Mouse (Mus musculus) hindbrain, embryonic 14.5 days (tissue): ENCODE measurements around the gene Hltf. TPM values are rescaled to one million over a fixed set of nuclear protein-coding genes. Genes with fewer than 3 reads are reported as not detected.
"Not testable (repeated sequence)": the region's sequence is repeated elsewhere in the genome, so short reads cannot be mapped to it uniquely, and the experiment has no call there.

Experiments
- ATAC-seq: fragments of 200-750 bp; cut with Nextera tagmentation; 2 replicates; pipeline ENCODE4 v1.8.0; 2017; ENCODE audit warnings: moderate number of reproducible peaks, mild to moderate bottlenecking, moderate TSS enrichment, moderate library complexity; ENCODE audit not compliant: low FRiP score
- DNase-seq: peaks from one replicate; pipeline ENCODE4 v3.0.0-alpha.2; 2015; ENCODE audit warnings: low spot score
- H3K27ac ChIP-seq: fragments of 300-500 bp; sonication (generic); 2 replicates; pipeline ENCODE4 v1.5.1; 2014; ENCODE audit warnings: mild to moderate bottlenecking, moderate library complexity
- H3K27me3 ChIP-seq: fragments of 300-500 bp; sonication (generic); 2 replicates; pipeline ENCODE4 v1.6.1; 2014; ENCODE audit warnings: mild to moderate bottlenecking, low read length, mixed read lengths; ENCODE audit not compliant: control insufficient read depth, insufficient read depth
- H3K36me3 ChIP-seq: fragments of 300-500 bp; sonication (generic); replicated peaks from 2 replicates; pipeline ENCODE4 v1.6.1; 2014; ENCODE audit not compliant: control insufficient read depth, insufficient read depth
- H3K4me1 ChIP-seq: fragments of 300-500 bp; sonication (generic); replicated peaks from 2 replicates; pipeline ENCODE4 v1.6.1; 2014; ENCODE audit warnings: antibody characterized with exemption, low read length, mixed read lengths; ENCODE audit not compliant: control insufficient read depth, insufficient read depth
- H3K4me2 ChIP-seq: fragments of 300-500 bp; sonication (generic); replicated peaks from 2 replicates; pipeline ENCODE4 v1.6.1; 2014; ENCODE audit warnings: mild to moderate bottlenecking, moderate library complexity
- H3K4me3 ChIP-seq: fragments of 300-500 bp; sonication (generic); replicated peaks from 2 replicates; pipeline ENCODE4 v1.5.1; 2014; ENCODE audit warnings: mild to moderate bottlenecking, low read length
- H3K9ac ChIP-seq: fragments of 300-500 bp; sonication (generic); 2 replicates; pipeline ENCODE4 v1.6.1; 2014
- H3K9me3 ChIP-seq: fragments of 300-500 bp; sonication (generic); 2 replicates; pipeline ENCODE4 v1.6.1; 2016; ENCODE audit warnings: low read length; ENCODE audit not compliant: control insufficient read depth
- WGBS: fragments of 180-500 bp; shearing (Covaris S2); extraction: QIAGEN DNeasy Blood & Tissue Kit; methylation state at CpG from one replicate; pipeline ENCODE4 v1.1.7; 2014; 5-methylcytosine and 5-hydroxymethylcytosine counted together
- polyA plus RNA-seq: library from polyadenylated mRNA; unstranded; fragments of >200 nt; fragmentation: Nextera tagmentation; extraction: Ambion mirVana; gene quantifications from 2 replicates; pipeline ENCODE4 v1.2.1, GENCODE M21; 2014

Gene Hltf
- 21.5 and 22.3 TPM in 2 replicates for polyA plus RNA-seq

DNA sequence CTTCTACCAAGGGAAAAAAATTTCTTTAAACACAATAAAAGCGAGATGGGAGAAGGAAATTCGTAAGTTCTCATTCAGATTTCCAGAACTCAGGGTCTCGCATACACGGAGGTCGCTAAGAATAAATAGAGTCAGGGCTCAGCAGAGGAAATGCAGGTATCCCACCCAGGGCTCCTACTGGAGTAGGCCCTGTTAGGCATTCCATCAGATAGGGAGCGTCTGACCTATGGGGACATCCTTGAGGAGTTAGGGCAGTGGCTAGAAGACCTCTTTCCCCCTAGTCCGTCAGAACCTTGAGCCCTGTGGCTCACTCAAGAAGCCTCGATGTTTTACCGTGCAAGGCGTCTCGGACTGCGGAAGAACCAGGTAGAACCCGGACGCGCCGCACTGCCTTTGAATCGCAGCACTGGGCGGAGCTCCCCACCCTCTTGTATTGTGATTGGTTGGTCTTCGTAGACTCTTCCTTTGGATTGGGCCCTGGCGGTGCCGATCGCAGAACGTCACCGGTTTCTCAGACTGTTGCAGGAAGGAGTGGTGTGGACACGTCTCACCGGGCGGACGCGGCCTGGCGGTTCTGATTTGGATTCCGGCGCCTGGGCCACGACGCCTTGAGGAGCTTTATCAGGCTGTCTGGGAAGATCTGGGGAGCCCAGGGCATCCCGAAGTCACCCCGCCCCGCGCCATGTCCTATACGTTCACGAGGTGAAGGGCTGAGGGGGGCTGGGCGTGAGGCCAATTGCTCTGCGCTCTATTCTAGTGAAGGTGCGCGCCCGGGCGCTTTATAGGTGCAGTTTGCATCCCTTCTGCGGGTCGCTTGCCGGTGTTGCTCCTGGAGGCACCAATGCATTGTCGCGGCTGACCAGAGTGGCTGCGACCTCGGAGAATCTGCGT is at the start of gene Hltf:
Gene Hltf (plus strand): TSS at position 506 of the 891 bp plus-strand sequence.
- peak; percentile 100 for ATAC-seq
- Histone ChIP-seq H3K4me2 (peak within 1 kb of the TSS; percentile 77), H3K9me3 (no peaks in the 10 kb centered on the region), H3K27me3 (no peaks in the 10 kb centered on the region), H3K4me3 (peak within 1 kb of the TSS; percentile 80), H3K4me1 (peaks cover 8% of the 10 kb centered on the region; the same call in 1 of the 2 replicates), H3K9ac (peak within 1 kb of the TSS; percentile 80), H3K27ac (peak within 1 kb of the TSS; percentile 85), H3K36me3 (peaks cover 5% of the 10 kb centered on the region)
- under 1% methylated on average over 50 of the region's 54 CpGs for WGBS
- DNase-seq: peak; percentile 94

DNA sequence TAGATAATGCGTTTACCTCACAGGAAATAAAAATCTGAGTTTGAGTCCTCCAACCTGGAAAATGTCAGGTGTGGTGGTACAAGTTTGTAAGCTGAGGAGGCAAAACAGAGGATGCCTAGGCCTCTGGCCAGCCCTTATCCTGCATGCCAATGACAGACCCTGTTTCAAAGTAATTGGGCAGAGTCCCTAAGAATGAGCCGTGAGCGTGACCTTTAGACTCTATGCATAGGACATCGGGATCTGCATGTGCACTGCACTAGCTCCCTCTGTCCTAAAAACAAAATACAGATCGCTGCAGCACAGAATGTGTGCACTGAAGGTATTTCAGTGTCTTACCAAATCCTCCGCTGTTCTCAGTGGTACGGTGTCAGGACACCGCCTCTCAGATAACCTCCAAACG is 47.1 kb upstream of the Hltf start:
- DNase-seq: no peak
- Histone ChIP-seq H3K4me3 (no peak overlapping the region), H3K27me3 (no peaks in the 10 kb centered on the region), H3K9me3 (no peaks in the 10 kb centered on the region), H3K9ac (no peak overlapping the region), H3K4me2 (no peak overlapping the region), H3K27ac (no peak overlapping the region), H3K4me1 (no peaks in the 10 kb centered on the region), H3K36me3 (peaks cover 50% of the 10 kb centered on the region)
- ATAC-seq: no peak
- 89% methylated on average over 9 of the region's 9 CpGs for WGBS

DNA sequence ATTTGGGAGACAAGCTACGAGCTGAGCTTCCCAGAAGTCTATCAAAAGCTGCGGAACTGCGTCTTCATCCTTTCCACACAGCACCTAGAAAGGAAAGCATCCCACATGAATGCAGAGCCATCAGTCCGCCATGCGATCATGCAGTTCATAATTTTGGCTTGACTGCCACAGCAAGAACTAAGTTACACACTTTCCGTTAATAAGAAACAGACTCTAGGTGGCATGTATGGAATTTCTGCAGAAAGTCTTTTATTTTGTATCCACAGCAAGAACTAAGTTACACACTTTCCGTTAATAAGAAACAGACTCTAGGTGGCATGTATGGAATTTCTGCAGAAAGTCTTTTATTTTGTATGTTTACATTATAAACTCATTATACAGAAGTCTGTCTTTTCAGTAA is 46.7 kb upstream of the Hltf start:
- not testable (repeated sequence) for H3K4me3 ChIP-seq, DNase-seq, ATAC-seq, H3K27ac ChIP-seq, H3K9me3 ChIP-seq, H3K4me2 ChIP-seq, H3K27me3 ChIP-seq, H3K9ac ChIP-seq, H3K4me1 ChIP-seq
- peaks cover 55% of the 10 kb centered on the region for H3K36me3 ChIP-seq
- WGBS: 92% methylated on average over 7 of the region's 7 CpGs

DNA sequence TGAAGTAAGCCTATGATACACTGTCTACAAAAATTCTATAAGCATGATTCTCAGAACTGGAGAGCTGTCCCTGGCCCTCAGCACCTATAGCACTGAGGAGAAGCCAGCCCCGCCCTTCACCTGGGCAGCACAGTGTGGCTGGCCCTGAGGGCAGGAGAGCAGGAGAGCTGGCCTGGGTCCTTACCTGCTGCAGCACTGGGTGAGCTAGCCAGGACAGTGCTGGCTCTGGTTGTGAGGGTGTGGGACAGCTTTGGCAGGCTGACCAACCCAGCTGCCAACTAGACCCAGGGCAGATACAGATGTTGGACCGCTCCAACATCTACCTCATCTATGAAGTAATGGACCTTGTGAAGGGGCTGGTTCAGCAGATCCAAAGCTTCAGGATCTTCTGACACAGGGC is 43.2 kb upstream of the Hltf start:
- no peak for ATAC-seq
- Histone ChIP-seq H3K4me3 (no peak overlapping the region), H3K9me3 (no peaks in the 10 kb centered on the region), H3K27ac (no peak overlapping the region), H3K4me2 (no peak overlapping the region), H3K4me1 (no peaks in the 10 kb centered on the region), H3K9ac (no peak overlapping the region), H3K27me3 (no peaks in the 10 kb centered on the region), H3K36me3 (peaks cover 73% of the 10 kb centered on the region)
- DNase-seq: no peak
- WGBS: 96% methylated on average over 2 of the region's 2 CpGs

DNA sequence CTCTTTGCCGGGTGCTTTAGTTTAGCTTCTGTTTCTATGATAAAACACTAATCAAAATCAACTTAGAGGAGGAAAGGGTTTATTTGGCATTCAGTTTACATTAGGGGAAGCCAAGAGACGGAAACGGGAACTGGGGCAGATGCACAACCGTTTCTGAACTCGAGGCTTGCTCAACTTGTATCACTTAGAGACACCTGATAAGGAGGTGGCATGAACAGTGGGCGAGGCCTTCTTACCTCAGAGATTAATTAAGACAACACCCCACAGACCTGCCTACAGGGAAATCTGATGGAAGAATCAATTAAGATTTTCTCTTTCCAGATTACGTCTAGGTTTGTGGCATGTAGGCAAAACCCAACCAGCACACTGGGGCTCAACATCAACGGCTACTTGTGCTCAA is 39.5 kb upstream of the Hltf start:
- Histone ChIP-seq H3K4me3 (no peak overlapping the region), H3K4me1 (no peaks in the 10 kb centered on the region), H3K9me3 (no peaks in the 10 kb centered on the region), H3K36me3 (peaks cover 76% of the 10 kb centered on the region), H3K4me2 (no peak overlapping the region), H3K27me3 (no peaks in the 10 kb centered on the region), H3K9ac (no peak overlapping the region), H3K27ac (no peak overlapping the region)
- 89% methylated on average over 8 of the region's 8 CpGs for WGBS
- DNase-seq (no peak), ATAC-seq (no peak)

DNA sequence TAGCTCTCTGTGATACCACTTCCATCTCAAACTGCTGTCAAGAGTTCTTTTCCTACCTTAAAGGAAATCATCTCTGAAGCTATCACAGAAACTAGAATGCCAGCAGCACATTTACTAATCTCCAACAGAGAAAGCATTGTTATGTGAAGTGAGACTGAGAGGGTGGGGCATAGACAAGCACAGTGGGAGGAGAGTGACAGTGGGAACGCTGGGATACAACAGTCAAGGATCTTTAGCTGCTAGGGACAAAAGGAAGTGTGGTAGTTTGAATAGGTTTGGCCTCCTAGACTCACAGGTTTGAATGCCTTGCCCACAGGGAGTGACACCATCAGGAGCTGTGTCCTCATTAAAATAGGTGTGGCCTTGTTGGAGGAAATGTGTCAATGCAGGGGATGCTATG is 33.8 kb upstream of the Hltf start:
- Histone ChIP-seq H3K27me3 (no peaks in the 10 kb centered on the region), H3K4me1 (no peaks in the 10 kb centered on the region), H3K4me2 (no peak overlapping the region), H3K4me3 (no peak overlapping the region), H3K9ac (no peak overlapping the region), H3K27ac (no peak overlapping the region), H3K36me3 (peaks cover 82% of the 10 kb centered on the region), H3K9me3 (no peaks in the 10 kb centered on the region)
- DNase-seq (no peak), ATAC-seq (no peak)
- 47% methylated on average over 1 of the region's 1 CpGs for WGBS

DNA sequence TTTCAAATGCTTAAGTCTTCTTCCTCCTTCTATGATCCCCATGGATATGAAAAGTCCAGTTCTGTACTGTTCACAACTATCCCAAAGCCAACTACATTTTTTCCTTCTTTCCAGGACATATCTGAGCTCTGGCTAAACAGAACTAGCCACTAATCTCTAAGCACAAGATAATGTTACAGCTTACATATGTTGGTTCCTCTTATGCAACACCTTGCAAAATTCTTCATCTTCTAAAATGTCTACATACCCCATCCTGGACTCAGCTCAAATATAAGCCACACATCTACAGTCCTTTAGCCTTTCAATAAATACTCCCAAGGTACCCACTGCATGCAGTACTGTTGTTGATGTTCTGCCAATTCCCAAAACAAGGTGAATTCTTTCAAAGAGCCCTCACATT is 31.1 kb upstream of the Hltf start:
- H3K27me3 ChIP-seq: no peaks in the 10 kb centered on the region
- peaks cover 62% of the 10 kb centered on the region for H3K36me3 ChIP-seq
- no peak overlapping the region for H3K9ac ChIP-seq
- DNase-seq (no peak), ATAC-seq (no peak)
- no peaks in the 10 kb centered on the region for H3K9me3 ChIP-seq
- no peak overlapping the region for H3K4me3 ChIP-seq
- H3K27ac ChIP-seq: no peak overlapping the region
- no peaks in the 10 kb centered on the region for H3K4me1 ChIP-seq
- H3K4me2 ChIP-seq: no peak overlapping the region

DNA sequence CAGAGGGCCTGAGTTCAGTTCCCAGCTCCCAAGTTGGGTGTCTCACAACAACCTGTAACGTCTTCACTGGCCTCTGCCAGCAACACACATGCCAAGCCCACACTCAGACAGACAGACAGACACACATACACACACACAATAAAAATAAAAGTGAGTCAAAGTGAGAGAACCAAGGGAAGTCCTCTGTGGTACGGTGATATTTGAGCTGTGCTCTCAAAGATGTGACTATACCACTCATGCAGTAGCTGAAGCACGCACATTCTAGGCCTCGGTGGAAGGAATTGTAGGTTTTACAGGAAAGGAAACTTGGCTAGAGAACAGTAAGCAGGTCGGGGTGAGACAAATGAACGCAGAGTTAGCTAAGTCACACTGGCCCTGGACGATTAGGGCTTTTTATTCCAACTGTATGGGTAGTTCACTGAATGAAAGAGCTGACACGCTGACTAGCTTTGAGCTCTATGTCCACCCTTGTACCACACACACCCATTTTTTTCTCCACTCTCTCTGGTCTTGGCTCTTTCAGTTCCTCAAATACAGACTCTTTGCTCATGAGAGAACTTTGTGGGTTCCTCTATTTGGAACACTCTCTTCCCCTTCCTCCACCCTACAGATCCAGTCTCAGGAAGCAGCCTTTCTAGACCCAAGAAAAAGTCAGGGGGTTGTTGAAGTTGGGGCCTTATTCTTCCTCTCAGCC is 30.5 kb upstream of the Hltf start:
- H3K27me3 ChIP-seq: no peaks in the 10 kb centered on the region
- H3K9ac ChIP-seq: no peak overlapping the region
- no peak for ATAC-seq
- no peak overlapping the region for H3K4me3 ChIP-seq
- H3K36me3 ChIP-seq: peaks cover 61% of the 10 kb centered on the region
- DNase-seq: no peak
- H3K4me2 ChIP-seq: no peak overlapping the region
- no peak overlapping the region for H3K27ac ChIP-seq
- 98% methylated on average over 8 of the region's 8 CpGs for WGBS
- H3K4me1 ChIP-seq: no peaks in the 10 kb centered on the region
- no peaks in the 10 kb centered on the region for H3K9me3 ChIP-seq

DNA sequence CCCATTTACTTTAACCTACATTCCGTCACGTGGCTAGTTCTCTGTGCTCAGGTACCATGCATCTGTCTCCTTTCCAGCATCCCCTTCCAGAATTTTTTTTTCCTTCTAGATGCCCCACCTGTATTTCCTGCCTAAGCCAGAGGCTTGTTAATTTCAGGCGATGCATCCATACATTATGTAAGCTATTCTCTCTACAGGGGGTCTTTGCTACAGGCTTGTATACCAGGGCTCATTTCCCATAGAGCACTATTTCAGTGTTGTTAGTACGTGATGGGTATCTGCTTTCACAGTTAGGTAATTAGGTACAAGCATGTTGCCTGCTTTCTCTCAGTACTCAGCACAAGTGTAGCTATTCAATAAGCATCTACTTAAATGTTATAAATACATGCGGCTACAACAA is 29.8 kb upstream of the Hltf start:
- Histone ChIP-seq H3K4me3 (no peak overlapping the region), H3K4me2 (no peak overlapping the region), H3K36me3 (peaks cover 54% of the 10 kb centered on the region), H3K9ac (no peak overlapping the region), H3K4me1 (no peaks in the 10 kb centered on the region), H3K27me3 (no peaks in the 10 kb centered on the region), H3K27ac (no peak overlapping the region), H3K9me3 (no peaks in the 10 kb centered on the region)
- DNase-seq: no peak
- WGBS: 87% methylated on average over 5 of the region's 5 CpGs
- ATAC-seq: no peak
